Mouse (Mus musculus): ENCODE measurements around the gene Gpr155.

- no peak for TF ChIP-seq MYOD1 (IDR thresholded peaks at IDR 0.05; ENCODE audit: control insufficient read depth, insufficient read length, low read depth)
- no peak for TF ChIP-seq CTCF (IDR thresholded peaks at IDR 0.05; ENCODE audit: control insufficient read depth, insufficient read depth, insufficient read length)
- no peak for TF ChIP-seq MAX (IDR thresholded peaks at IDR 0.05)
- no peak for TF ChIP-seq USF1 (IDR thresholded peaks at IDR 0.05; ENCODE audit: low read depth)
- TF ChIP-seq CEBPB (IDR thresholded peaks at IDR 0.05; ENCODE audit: low read depth) = no peak
- TF ChIP-seq MYOG (IDR thresholded peaks at IDR 0.05; ENCODE audit: control insufficient read depth, extremely low read depth, insufficient read length) = no peak
Measured at GRCm38 (mm10) chr2:73428803-73429468, 42.6 kb upstream of the Gpr155 start.

Measured in C2C12 (cell line).